Mouse (Mus musculus): ENCODE data around the gene Gm6034.

DNA sequence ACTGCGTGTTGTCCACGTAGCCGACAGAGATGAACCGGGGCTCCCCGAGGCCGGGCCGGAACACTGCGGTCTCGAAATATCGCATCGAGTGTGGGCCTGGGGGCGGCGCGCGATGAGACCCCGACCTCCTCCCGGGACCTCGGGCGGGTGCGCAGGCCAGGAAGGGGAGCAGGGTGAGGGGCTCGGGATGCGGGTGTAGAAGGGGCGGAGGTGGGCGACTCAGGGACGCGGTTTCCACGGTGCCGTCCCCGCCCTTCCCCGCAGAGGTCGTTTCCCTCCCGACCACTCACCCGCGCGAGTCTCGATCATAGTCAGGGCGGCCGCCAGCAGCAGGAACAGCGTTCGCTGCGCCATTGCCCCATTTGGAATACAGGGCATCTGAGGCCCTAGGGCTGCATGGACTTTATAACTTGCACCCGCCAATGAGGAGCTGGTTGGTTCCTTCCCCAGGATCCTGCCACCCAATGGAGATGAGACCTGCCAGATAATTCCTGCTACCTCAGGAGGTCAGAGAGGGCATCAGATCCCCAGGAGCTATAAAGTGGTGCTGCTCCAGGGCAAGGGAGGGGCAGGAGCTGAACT, 41.2 kb downstream of the Gm6034 start:
- TF ChIP-seq POLR2A (IDR thresholded peaks at IDR 0.05; ENCODE audit: low read depth, low read length) (no peak), CTCF (IDR thresholded peaks at IDR 0.05; ENCODE audit: extremely low read depth, insufficient read depth, insufficient read length, insufficient replicate concordance) (no peak)
